Mouse (Mus musculus) heart, adult 8-10 months (tissue): Measurements from ENCODE around the gene Acin1. TPM values are rescaled to one million over a fixed set of nuclear protein-coding genes. Genes with fewer than 3 reads are reported as not detected.
"Not testable (repeated sequence)": the region's sequence is repeated elsewhere in the genome, so short reads cannot be mapped to it uniquely, and the experiment has no call there.

ENCODE experiments used
- DNase-seq: peaks from one replicate; pipeline ENCODE4 v3.0.0; 2022; ENCODE audit warnings: low spot score
- total RNA-seq, 4 experiments: library from RNA; stranded (reverse); gene quantifications; 2 replicates each; pipeline ENCODE4 v1.2.4; 2022

The Acin1 gene
- total RNA-seq, 4 experiments from 2014 or later: 63.8 to 81.1 (median 74.3) TPM

- DNase-seq: no peak
Observed at GRCm38 (mm10) chr14:54643011-54643410, 43.7 kb downstream of the Acin1 start.

- no peak for DNase-seq
Observed at GRCm38 (mm10) chr14:54642224-54642944, 44.3 kb downstream of the Acin1 start.

- DNase-seq: peak; percentile 73
Observed at GRCm38 (mm10) chr14:54641305-54641969, 45.3 kb downstream of the Acin1 start, which contains the start of gene Cdh24. TSS of gene Cdh24 (minus strand) at chr14:54641364.

GRCm38 (mm10) chr14:54640946-54641304, 45.8 kb downstream of the Acin1 start, which contains the start of gene Gm17606:
TSS of gene Gm17606 (plus strand) at chr14:54640952.
- no peak for DNase-seq

- DNase-seq: no peak
Observed at GRCm38 (mm10) chr14:54640121-54640520, 46.6 kb downstream of the Acin1 start.

GRCm38 (mm10) chr14:54638210-54638609, 48.5 kb downstream of the Acin1 start:
- DNase-seq: no peak

GRCm38 (mm10) chr14:54636954-54637353, 49.8 kb downstream of the Acin1 start:
- DNase-seq: no peak

- no peak for DNase-seq
Observed at GRCm38 (mm10) chr14:54634182-54634581, 52.5 kb downstream of the Acin1 start.

GRCm38 (mm10) chr14:54632252-54632651, 54.5 kb downstream of the Acin1 start:
- no peak for DNase-seq

GRCm38 (mm10) chr14:54631240-54631599, 55.5 kb downstream of the Acin1 start:
- no peak for DNase-seq

- no peak for DNase-seq
Observed at GRCm38 (mm10) chr14:54630583-54631239, 56.0 kb downstream of the Acin1 start.

- DNase-seq: no peak
Observed at GRCm38 (mm10) chr14:54629797-54630196, 56.9 kb downstream of the Acin1 start.

GRCm38 (mm10) chr14:54628103-54628502, 58.6 kb downstream of the Acin1 start:
- DNase-seq: no peak

- no peak for DNase-seq
Observed at GRCm38 (mm10) chr14:54624976-54625375, 61.8 kb downstream of the Acin1 start.

- DNase-seq: no peak
Observed at GRCm38 (mm10) chr14:54623334-54623733, 63.4 kb downstream of the Acin1 start.

- no peak for DNase-seq
Observed at GRCm38 (mm10) chr14:54621133-54621532, 65.6 kb downstream of the Acin1 start, which contains the start of gene Psmb11. TSS of gene Psmb11 (plus strand) at chr14:54621433.

GRCm38 (mm10) chr14:54617897-54618365, 68.8 kb downstream of the Acin1 start, which contains the start of gene Psmb5:
TSS of gene Psmb5 (minus strand) at chr14:54618022.
- peak; percentile 85 for DNase-seq

GRCm38 (mm10) chr14:54617152-54617896, 69.4 kb downstream of the Acin1 start:
- no peak for DNase-seq

GRCm38 (mm10) chr14:54616226-54616825, 70.4 kb downstream of the Acin1 start:
- no peak for DNase-seq

GRCm38 (mm10) chr14:54614130-54614529, 72.6 kb downstream of the Acin1 start:
- DNase-seq: not testable (repeated sequence)

- DNase-seq: no peak
Observed at GRCm38 (mm10) chr14:54610648-54611047, 76.1 kb downstream of the Acin1 start.
